Mouse (Mus musculus) kidney, postnatal 14 days (tissue): Measurements from ENCODE around the gene Olfr452.

Experiments used
- DNase-seq: peaks from one replicate; pipeline ENCODE4 v3.0.0; 2022; ENCODE audit warnings: mixed read lengths

Gene Olfr452

DNA sequence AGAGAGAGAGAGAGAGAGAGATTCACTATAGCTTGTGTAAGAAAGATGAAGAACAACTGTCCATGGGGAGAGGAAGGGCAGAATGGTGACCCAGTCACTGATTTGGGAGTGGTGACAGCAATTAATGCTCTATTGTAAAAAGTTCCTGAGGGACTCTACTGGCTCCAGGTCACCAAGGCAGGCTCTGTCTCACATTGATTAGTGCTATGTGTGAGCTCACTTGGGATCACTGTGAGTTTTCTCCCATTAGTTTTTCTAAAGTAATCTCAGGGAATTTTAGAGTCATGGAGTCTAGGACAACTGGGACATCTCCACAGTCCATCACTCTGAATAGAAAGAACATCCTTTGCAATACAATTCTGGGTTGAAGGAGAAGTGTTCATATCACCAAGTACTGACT is at the start of gene Olfr452:
Olfr452 (plus strand) TSS at position 301 of the 400 bp plus-strand sequence.
- DNase-seq, result no peak

- no peak for DNase-seq
These were observed 45.8 kb upstream of the Olfr452 start, which contains the start of gene Olfr453 for GRCm38 (mm10) chr6:42739071-42739470. Gene Olfr453, plus strand, starts transcription at chr6:42739371.

- no peak for DNase-seq
These were observed 42.6 kb upstream of the Olfr452 start for GRCm38 (mm10) chr6:42742303-42742702.

GRCm38 (mm10) chr6:42747846-42748245 is 37.0 kb upstream of the Olfr452 start:
- DNase-seq, result no peak

- no peak for DNase-seq
These were observed 28.8 kb upstream of the Olfr452 start, which contains the start of gene Olfr38 for GRCm38 (mm10) chr6:42756104-42756503. Gene Olfr38, plus strand, starts transcription at chr6:42756404.

DNA sequence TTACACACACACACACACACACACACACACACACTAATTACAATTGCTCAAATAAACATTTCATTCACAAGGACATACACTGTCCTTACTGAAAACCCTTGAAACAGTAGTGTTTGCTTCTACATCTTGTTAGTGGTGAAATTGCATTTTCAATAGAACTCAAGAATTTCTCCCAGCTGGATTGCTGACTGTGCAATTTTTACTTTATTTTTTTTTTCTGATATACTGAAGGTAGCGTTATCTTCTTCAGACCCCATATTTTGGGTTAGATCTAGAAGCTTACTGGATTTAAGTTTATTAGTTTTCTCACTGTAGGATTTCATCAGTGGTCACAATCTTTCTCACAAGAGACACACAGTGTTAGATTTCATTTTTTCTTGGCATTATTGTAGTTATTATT is 7.8 kb upstream of the Olfr452 start:
- DNase-seq, result no peak

- no peak for DNase-seq
These were observed 5.5 kb downstream of the Olfr452 start for GRCm38 (mm10) chr6:42790247-42790948.

GRCm38 (mm10) chr6:42790949-42791556 is 6.2 kb downstream of the Olfr452 start:
- no peak for DNase-seq

DNA sequence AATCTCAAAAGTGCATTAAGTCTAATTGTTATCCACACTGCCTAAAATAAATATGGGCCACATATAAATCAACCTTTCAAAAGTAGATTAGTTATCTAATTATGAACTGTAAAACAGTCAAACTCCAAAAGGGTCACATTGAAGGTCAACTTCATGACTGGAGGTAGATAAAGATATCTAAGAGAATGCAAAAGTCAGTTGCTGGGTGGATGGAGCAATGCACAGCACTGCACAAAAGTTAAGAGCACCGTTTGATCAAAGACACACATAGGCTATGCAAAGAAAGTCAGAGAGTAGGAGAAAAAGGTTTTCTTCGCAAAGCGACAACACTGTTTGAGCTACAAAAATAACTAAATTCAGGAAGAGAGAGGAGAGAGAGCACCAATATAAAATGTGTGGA is 10.1 kb downstream of the Olfr452 start:
- no peak for DNase-seq

- DNase-seq, result no peak
These were observed 26.7 kb downstream of the Olfr452 start, which contains the start of gene Olfr450 for GRCm38 (mm10) chr6:42811639-42812038. Gene Olfr450, plus strand, starts transcription at chr6:42811939.

DNA sequence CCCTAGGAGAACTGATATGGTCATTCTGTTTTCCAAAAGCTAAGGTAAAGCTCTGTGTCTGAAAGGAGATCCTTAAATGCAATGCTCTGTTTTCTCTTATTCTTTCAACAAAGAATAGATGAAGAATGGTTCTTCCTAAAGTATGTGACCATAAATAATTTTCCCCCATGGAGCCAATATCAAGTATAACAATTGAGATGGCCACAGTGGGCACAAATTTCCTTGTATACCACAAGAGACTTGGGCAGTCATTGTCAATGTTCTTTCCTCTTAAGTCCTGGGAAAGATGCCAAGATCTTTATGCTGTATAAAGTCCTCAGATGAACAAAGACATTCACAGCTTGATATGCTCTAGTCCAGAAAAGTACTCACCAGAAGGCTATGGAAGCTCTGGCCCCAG is 49.2 kb downstream of the Olfr452 start, which contains the start of gene Olfr449:
Olfr449 (plus strand) TSS at position 301 of the 400 bp plus-strand sequence.
- DNase-seq, result no peak
